Comparison of ENCODE assay signal across 8 mouse cellular contexts in the genomic region with DNA sequence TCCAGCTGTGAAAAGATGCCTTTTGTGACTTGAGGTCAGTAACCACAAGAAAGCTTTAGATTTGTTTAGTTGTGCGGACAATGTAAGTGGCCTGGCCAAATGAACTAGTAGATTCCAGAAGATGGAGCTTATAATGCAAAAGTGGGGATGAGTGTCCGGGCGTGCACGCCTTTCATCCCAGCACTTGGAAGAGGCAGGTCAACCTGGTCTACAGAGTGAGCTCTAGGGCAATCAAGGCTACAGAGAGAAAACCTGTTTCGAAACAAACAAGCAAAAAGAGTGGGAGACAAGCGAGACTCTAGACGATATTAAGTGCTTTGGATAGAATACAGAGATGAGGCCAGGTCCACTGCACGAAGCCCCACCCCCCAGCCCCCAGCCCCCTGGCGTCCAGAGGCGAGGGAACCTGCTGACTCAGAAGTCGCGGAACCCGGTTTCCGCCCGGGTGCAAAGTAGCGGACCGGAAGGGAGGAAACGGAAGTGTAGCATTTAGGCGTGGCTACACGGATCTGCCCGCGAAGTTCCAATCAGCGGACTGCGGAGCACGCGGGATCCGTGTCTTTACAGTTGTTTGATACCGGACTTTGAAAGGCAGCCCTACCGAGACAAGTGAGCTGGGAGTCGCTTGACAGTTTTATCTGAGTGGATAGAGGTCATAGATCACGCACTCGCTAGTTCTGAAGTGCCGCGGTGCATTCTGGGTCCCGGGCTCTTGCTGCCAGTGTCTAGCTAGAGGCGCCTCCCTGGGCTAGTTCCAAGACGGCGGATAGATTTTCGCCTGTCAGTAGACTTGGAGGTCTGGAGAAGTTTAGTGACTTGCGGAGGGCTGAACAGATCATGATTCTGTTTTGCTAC. TPM values are rescaled to one million over a fixed set of nuclear protein-coding genes. Genes with fewer than 3 reads are reported as not detected.
A peak's percentile ranks its signal among the peaks of the same experiment; 100 is the strongest.
DNase-seq lines count a peak whose midpoint lies in the region; ATAC-seq and TF ChIP-seq lines count a peak whose summit lies in the region.

Rtel1 (plus strand) TSS at position 492 of the 855 bp plus-strand sequence.

- H3K9ac ChIP-seq in forebrain, postnatal 0 days: peak within 1 kb of the TSS; percentile 59
- H3K9ac ChIP-seq in lung, embryonic 16.5 days (ENCODE audit: low read length): peak within 1 kb of the TSS; percentile 70

- H3K4me3 ChIP-seq in G1E (ENCODE audit: low read depth, low read length): peak within 1 kb of the TSS; percentile 74
- peak within 1 kb of the TSS; percentile 64 for H3K4me3 ChIP-seq in forebrain, postnatal 0 days (ENCODE audit: low read depth, low read length)
- H3K4me3 ChIP-seq in lung, embryonic 16.5 days (ENCODE audit: low read length): peak within 1 kb of the TSS; percentile 71

- H3K4me2 ChIP-seq in forebrain, postnatal 0 days (ENCODE audit: low read depth): peak within 1 kb of the TSS; percentile 78
- H3K4me2 ChIP-seq in lung, embryonic 16.5 days (ENCODE audit: low read depth, low read length): peak within 1 kb of the TSS; percentile 77

- peaks cover 38% of the 10 kb centered on the region for H3K36me3 ChIP-seq in G1E (replicated peaks)
- H3K36me3 ChIP-seq in forebrain, postnatal 0 days (ENCODE audit: insufficient read depth): peaks cover 18% of the 10 kb centered on the region
- peaks cover 23% of the 10 kb centered on the region for H3K36me3 ChIP-seq in lung, embryonic 16.5 days (ENCODE audit: control insufficient read depth, insufficient read depth, low read length)

- peak within 1 kb of the TSS; percentile 64; the same call in 1 of the 2 replicates for H3K27ac ChIP-seq in forebrain, postnatal 0 days (ENCODE audit: low read depth, low read length)
- H3K27ac ChIP-seq in lung, embryonic 16.5 days (ENCODE audit: low read length): peak within 1 kb of the TSS; percentile 78

- ATAC-seq in G1E (ENCODE audit: extremely low read depth, insufficient number of reproducible peaks, low FRiP score, poor library complexity, severe bottlenecking): peak; percentile 95
- ATAC-seq in forebrain, postnatal 0 days: peak; percentile 97
- ATAC-seq in lung, embryonic 16.5 days (ENCODE audit: low read depth): peak; percentile 95

- WGBS in forebrain, postnatal 0 days: 7% methylated on average over 40 of the region's 40 CpGs
- WGBS in lung, embryonic 16.5 days: 6% methylated on average over 40 of the region's 40 CpGs

- no peak for TF ChIP-seq CTCF in G1E (IDR thresholded peaks at IDR 0.05; ENCODE audit: low read depth, low read length)
- TF ChIP-seq CTCF in forebrain, postnatal 0 days (IDR thresholded peaks at IDR 0.05; ENCODE audit: low read depth): peak; percentile 31

- H3K9me3 ChIP-seq in G1E (replicated peaks): no peaks in the 10 kb centered on the region
- no peaks in the 10 kb centered on the region for H3K9me3 ChIP-seq in forebrain, postnatal 0 days (ENCODE audit: low read length)
- no peaks in the 10 kb centered on the region for H3K9me3 ChIP-seq in lung, embryonic 16.5 days (ENCODE audit: control insufficient read depth, low read length)

- H3K4me1 ChIP-seq in G1E (ENCODE audit: insufficient read depth, low read depth, low read length): peaks cover 22% of the 10 kb centered on the region
- 0 out of 2 replicates have a peak, but pooled peaks cover 3% of the 10 kb centered on the region for H3K4me1 ChIP-seq in forebrain, postnatal 0 days (ENCODE audit: insufficient read depth)
- H3K4me1 ChIP-seq in lung, embryonic 16.5 days (replicated peaks; ENCODE audit: control insufficient read depth, insufficient read depth, low read length): peaks cover 8% of the 10 kb centered on the region

- peaks cover 4% of the 10 kb centered on the region; the same call in 1 of the 2 replicates for H3K27me3 ChIP-seq in G1E (ENCODE audit: insufficient read depth, low read length)
- H3K27me3 ChIP-seq in forebrain, postnatal 0 days (ENCODE audit: insufficient read depth, low read length): no peaks in the 10 kb centered on the region
- peaks cover 6% of the 10 kb centered on the region for H3K27me3 ChIP-seq in lung, embryonic 16.5 days (ENCODE audit: control insufficient read depth, insufficient read depth, low read depth, low read length)

- peak; percentile 83 for DNase-seq in G1E (ENCODE audit: low spot score)
- peak; percentile 83 to 84 for DNase-seq in cerebellum, adult 18-20 months
- DNase-seq in forebrain, postnatal 0 days: peak; percentile 93
- DNase-seq in heart, postnatal 4 days: peak; percentile 88
- peak; percentile 69 to 73 for DNase-seq in layer of hippocampus, adult 8-10 months (ENCODE audit: low spot score in 2 of 2)
- DNase-seq in ovary, postnatal 10 days (ENCODE audit: low spot score): peak; percentile 63
- DNase-seq in thymus, postnatal 10 days (ENCODE audit: low spot score in 2 of 2): peak; percentile 68 to 78

RNA-seq across cellular contexts. Expression of gene Rtel1, which starts in this region (rescaled TPM):
- total RNA-seq in G1E (2014; fragmentation: Nextera tagmentation) (79.8 and 89.5 TPM in 2 replicates), G1E (2017) (59.2 and 80.4 TPM in 2 replicates)
- polyA plus RNA-seq in G1E (2012): 17.9 and 24.5 TPM in 2 replicates
- total RNA-seq in forebrain, postnatal 0 days (2014; rRNA removed): 42.8 and 64.4 TPM in 2 replicates
- polyA plus RNA-seq in forebrain, postnatal 0 days (2015; fragmentation: Nextera tagmentation; extraction: Ambion mirVana): 13.8 and 20.6 TPM in 2 replicates
- 10 to 100 TPM; 42.9 to 46.9 TPM for total RNA-seq in heart, postnatal 4 days (2021)
- 10 to 100 TPM; 26.1 to 41.3 (median 37.1) TPM for total RNA-seq in layer of hippocampus, adult 8-10 months (2022)
- 47.2 and 47.8 TPM in 2 replicates for polyA plus RNA-seq in lung, embryonic 16.5 days (2015; fragmentation: Nextera tagmentation; extraction: Ambion mirVana)

Comparison
In these comparisons a context has a peak if more than half of its experiments do, and no peak if none do; other contexts are left out.
1. Peak in every context shown above with its lines: DNase-seq, ATAC-seq, H3K4me3 ChIP-seq and H3K27ac ChIP-seq.